Mouse (Mus musculus) spleen, postnatal 10 days (tissue): ENCODE results near the gene Kat14.
"Not testable (repeated sequence)": the region's sequence is repeated elsewhere in the genome, so short reads cannot be mapped to it uniquely, and the experiment has no call there.

Source experiments
- DNase-seq, 2 experiments: peaks; one replicate each; pipeline ENCODE4 v3.0.0; 2021 to 2022; ENCODE audit warnings: low spot score in 2 of 2

Kat14 gene

DNA sequence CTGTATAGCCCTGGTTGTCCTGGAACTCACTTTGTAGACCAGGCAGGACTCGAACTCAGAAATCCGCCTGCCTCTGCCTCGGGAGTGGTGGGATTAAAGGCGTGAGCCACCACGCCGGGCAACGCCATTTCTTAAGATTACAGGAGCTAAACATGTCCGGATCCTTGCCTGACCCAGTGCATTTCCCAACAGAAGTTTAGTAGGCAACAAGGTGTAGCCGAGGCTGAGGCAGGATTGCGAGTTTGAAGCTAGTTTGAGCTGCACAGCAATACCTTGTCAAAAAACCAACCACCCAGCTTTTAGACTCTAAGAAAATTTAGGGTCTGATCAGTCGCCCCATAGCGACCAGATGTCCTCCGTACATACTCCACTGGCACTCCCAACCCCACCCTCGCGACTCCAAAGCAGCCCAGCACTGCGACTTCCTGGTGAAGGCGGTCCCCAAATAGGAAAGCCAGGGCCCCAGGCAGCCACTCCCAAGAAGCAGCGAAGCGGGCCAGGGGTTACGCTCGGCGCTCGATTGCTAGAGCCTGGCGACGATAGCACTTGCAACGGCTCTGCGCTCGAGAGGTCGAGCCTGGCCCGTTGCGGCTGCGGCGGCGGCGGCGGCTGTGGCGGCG, at the start of gene Kat14, which contains the start of gene Pet117:
Gene Kat14 (plus strand): TSS at position 584 of the 620 bp plus-strand sequence.
Gene Pet117 (plus strand): TSS at position 597 of the 620 bp plus-strand sequence.
- peak; percentile 95 to 97 for DNase-seq

DNA sequence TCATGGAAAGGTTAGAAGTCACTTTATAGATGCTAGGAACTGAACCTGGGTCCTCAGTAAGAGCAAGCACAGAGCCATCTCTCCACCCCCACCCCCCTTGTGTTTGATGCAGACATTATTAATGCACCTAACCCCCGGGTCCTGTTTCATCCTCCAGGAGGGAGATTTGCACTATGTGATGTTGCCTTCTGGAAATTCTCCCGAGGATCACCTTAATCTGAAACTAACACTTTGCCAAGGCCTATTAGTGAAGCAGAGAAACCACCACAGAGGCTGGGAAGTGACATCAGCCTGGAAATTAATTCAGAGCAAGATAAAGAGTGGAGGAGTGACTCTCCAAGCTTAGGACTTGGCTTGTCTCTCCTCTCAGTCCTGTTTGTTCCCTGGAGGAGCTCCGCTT, 44.6 kb upstream of the Kat14 start:
- DNase-seq = no peak

DNA sequence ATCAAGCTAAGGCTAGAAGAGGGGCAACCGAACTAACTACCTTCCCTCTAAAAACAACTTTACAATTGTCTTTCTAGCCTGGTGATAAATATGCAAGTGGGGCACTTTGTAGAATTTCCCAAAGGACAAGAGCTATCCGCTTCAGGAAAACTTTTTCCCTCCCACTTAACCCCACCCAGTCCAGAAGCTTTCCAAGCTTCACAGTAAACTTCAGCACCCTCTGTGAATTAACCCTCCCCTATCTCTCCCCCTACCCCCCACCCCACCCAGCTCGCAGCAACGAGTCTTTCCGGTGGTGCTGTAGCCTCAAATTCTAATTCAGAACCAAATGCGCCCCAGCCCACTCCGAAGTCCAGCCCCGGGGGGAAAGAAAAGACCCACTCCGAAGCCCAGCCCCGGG, 39.3 kb upstream of the Kat14 start:
- DNase-seq = no peak

DNA sequence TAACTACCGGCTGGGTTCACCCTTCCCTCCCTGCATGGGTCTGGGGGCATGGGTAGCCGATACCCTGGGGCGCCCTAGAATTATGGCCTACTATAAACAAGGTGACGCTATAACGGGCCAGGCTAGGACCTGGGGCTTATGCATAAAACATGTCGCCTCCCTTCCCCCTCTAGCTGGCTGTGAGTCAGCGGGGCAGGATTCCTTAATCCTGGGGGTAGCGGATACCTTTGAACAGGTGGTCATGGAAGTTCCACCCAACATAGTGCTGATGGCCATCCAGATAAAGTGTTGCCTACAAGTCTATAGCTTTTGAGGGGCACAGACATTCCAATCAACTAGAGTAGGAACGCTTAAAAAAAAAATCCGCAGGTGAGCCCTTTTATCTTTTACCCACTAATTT, 38.8 kb upstream of the Kat14 start:
- no peak for DNase-seq

DNA sequence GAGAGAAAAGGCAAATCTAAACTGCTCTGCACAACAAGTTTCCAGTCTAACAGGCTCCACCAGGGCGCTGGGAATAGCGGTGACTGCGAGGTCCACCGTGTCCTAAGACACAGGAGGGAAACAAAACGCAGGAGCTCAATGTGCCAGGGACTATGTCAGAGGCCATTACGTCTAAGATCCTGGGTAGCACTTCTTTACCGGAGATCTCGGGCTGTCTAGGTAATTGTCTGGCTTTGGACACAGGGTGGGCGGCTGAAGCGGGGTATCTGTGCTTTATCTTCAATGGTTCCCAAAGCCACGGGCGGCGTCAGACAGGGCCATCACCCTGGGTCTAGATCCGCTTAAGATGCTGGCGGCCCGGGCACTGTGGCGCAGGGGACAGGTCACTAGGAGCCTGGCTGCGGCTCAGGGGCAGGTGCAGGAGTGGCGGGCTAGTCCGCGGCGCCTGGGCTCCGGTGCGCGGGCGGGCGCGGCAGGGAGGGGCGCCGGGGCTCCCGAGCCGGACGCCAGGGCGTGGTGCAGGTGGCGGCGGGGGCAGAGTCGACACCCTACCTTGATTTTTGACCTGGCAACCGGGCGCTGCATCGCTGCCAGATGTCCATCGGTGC, 38.3 kb upstream of the Kat14 start:
- DNase-seq = peak in 1 of 2 experiments; percentile 19

DNA sequence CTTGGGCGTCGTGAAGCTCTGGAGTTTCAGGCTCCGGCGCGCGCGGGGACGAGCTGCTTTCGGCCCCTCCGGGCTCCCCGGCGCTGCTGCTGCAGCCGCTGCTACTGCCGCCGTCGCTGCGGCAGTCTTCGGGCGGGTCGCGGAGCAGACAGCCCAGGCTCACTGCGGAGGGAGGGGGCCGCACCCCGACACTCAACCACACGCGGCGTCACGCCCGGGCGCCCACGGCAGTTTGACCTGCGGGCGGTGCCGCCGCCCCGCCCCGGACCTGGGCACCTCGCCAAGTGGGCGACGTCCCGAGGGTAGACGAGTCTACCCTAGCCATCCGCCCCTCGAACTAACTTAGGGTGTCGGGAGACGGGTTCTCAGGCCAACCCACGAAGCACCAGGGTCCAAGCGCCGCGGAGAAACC, 37.8 kb upstream of the Kat14 start:
- DNase-seq = peak; percentile 13 to 26

DNA sequence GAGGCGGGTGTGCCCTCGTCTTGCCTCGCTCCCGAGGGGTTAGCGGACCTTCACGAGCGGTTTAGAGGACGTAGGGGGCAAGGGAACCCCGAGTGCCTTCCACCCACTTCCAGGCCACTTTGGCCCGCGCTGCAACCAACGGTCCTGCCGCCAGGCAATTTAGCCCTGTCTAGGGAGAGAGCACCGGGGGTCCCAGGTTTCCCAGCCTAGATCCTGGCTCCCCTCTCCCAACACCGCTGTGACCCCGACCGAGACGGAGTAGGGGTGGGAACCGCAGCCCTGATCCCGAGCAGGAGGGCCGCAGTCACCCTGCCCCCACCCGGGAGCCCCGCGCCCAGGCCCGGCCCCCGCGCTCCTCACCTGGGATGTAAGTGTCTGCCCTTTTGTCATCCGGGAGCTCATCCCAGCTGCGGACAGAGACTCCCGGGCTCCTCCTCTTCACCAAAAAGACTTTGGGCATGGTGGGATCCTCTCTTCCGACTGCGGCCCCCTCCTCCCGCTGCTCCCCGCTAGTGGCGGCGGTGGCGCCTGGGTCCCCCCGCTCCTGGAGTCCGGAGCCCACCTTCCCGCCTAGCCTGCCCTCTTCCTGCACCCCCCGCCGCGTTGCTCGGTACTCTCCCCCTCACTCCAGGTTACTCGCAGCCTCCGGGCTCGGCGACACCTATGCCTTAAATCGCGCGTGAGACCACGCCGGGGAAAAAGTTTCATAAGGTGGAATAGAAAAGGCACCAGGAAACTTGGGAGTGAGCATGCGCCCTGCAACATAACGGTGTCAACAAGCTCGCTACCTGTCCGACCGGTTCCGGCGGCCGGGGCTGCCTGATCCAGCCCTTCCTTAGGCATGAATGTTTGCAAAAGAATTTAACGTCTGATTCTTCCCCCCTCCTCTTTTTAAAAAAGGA, 37.1 kb upstream of the Kat14 start, which contains the start of gene Ovol2:
Gene Ovol2 (minus strand): TSS at position 746 of the 902 bp plus-strand sequence.
- peak in 1 of 2 experiments; percentile 18 for DNase-seq

DNA sequence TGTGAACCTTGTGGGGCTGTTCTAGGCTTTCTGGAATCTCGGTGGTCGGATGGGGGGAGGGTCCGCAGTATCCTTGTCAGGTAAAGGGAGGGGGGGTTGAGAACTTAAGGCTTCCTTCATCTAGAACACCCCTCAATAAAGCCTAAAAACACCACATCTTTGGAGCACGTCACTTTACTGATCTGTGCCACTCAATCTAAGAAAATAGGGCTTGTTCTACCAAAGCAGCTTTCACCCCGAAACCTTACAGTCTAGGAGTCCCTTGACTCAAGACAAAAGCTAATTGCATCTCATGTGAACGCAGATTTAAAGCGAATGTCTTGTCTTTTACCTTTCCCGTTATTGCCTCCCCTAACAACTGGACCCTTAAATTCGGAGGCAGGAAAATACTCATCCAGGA, 36.3 kb upstream of the Kat14 start:
- no peak for DNase-seq

DNA sequence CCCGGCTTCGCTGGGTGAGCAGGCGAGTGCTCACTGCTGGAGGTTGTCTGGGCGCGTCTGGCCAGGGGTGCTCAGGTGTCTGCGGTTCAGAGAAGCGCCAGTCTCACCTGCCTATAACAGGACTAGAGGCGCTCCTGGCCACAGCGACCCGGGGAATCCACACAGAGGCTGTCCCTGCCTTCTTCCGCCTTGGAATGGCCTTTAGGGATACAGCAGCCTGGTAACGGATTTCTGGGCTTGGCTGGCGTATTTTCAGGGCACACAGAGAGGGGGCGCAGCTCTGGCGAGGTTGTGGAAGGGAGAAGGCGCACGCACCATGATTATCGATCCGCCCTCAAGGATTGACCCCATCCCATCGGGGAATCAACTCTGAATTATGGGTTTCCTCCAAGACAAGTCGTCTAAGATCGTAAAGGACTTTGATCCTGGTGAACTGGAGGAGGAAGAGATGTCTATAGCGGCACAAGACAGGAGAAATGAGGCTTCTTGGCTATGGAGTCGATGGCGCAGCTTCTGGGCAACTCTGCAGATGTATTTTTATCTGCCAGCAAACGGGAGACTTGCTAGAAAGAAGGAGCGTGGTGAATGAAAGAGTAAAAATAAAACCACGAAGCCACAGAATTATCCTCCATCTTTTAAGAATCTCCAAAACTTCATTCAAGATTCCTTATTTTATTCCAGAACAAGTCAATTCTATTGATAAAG, 35.5 kb upstream of the Kat14 start:
- DNase-seq = no peak

DNA sequence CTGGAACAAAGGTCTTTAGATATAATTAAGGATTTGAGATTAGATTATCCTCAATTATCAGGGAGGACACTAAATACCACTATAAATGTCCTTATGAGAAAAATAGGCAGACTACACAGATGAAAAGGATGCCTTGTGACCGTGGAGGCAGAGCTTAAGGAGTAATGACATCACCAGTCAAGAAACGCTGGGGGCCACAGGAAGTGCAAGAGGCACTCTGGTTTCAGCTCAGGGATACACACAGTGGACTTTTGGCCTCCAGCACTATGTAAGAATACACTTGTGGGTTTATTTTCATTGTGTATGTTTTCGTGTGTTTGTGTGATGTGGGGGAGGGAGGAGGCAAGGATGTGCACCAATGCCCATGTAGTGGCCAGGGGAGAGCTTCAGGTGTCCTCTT, 31.6 kb upstream of the Kat14 start:
- DNase-seq = no peak

DNA sequence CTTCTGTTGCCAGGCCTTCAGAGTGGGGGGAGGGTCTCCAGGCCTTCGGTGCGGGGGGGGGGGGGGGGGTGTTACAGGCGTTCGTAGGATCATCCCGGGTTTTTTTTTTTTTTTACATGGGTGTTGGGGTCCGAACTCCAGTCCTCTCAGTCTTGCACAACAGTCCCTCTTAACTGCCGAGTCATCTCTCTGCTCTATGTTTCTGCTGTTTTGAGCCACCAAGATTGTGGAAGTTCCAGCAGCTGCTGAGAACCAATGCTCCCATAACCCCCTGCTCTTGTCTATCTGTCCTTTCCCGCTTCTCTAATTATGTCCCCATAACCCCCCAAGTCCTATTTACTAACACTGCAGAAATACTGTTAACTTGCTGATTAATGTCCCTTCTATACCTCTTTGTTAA, 31.1 kb upstream of the Kat14 start:
- DNase-seq = no peak

DNA sequence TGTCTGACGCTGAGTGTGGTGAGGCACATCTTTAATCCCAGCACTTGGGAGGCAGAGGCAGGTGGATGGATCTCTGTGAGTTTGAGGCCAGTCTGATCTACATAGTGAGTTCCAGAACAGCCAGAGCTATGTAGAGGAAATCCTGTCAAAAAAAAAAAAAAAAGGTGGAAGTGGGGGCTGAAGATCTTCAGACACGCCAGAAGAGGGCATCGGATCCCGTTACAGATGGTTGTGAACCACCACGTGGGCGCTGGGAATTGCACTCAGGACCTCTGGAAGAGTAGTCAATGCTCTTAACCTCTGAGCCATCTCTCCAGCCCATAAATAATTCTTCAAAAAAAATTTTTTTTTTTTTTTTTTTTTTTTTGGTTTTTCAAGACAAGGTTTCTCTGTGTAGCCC, 30.6 kb upstream of the Kat14 start:
- DNase-seq = not testable (repeated sequence)

DNA sequence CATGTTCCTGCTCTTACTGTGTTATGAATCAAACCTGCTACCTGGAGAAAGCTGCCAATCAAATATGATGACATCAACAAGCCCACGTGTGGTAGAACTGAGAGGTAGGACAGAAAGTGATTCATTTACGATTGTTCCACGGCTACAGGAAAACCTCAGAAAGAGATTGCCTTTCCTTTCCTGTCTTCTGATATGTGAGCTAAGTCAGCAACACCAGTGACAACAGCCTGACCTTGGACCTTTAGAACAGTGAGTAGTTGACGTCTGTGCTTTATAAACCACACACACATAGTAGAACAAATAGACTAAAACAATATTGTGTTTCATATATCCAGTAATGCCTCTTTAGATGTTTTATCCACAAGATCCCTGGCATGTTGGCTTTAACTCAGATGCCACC, 25.6 kb upstream of the Kat14 start:
- no peak for DNase-seq

DNA sequence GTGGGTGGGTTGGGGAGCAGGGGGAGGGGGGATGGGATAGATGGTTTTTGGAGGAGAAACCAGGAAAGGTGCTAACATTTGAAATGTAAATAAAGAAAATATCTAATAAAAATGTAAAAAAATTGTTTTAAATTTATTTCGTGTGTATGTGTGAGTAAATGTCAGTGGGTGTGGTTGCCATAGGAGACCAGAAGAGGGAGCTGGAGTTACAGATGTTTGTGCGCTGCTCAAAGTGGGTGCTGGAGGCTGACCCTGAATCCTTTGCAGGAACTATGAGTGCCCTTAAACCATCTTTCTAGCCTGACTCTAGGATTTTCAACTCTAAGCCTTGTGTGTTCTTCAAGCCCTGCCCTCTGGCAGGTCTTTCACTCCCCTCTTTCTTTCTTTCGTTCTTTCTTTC, 20.3 kb upstream of the Kat14 start:
- no peak for DNase-seq

DNA sequence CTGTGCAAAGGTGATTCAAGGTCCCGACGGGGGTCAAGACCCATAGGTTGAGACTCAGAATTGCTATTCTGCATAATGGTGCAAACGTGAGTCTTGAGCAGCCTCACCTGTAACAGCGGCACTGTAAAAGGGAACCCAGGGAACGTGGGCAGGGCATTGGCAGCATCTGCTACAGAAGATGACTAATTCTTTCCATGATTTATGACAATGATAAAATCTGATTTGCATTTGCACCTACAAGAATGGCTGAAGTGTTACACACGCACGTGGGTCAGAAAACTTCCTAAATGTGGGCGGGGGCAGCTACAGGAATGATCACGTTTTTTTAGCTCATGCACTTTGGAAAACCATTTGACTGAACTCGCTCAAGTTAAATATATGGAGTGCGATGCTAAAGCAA, 15.9 kb upstream of the Kat14 start:
- DNase-seq = no peak

DNA sequence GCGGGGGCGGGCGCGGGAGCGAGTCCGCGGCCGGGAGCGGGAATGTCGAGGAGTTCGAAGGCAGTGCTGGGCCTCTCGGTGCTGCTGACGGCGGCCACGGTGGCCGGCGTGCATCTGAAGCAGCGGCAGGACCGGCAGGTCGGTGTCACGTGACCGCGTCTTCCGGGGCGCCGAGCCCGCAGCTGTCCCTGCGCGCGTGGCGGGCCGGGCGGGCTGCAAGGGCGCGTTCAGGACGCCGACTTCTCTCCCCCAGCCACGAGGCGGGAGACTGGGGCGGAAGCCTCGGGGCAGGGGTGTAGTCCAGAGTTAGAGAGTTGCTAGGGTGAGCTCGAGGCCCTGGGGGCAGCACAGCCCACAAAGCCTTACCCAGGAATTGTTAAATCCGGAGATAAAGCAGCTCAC, 238 bp downstream of the Kat14 start:
- no peak for DNase-seq

DNA sequence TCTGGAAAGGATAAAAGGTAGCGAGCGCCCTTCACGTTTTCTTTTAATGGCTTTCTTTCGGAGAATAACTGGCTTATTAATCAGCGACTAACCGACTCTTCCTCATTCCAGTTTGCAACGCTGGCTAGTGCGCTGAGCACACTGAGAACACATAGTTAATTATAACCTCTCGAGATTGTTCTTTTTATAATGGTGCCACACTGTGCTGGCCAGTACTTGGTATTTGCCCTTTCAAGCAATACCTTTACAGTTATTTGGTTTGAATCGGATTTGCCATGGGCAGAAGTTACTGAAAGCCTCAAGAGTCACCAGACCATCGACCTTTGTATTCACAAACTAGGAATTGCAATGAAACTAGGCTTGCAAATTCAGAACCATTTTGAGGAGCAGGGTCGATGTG, 728 bp downstream of the Kat14 start:
- no peak for DNase-seq

DNA sequence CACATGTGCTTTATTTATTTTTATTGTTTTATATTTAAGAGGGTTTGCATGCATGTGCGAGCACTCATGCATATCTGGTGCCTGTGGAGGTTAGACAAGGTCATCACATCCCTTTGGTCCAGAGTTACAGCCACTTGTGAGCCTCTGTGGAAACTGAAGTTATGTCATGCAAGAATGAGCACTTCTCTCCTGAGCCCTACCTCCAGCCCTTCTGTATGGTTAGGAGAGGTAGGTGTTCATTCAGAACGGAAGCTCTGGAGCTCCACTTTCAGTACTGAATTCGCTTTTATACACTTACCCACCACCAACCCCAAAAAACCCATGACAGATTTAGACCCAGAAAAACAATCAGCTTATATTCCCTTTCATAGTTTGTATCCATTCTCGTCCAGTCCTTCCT, 2.8 kb downstream of the Kat14 start:
- DNase-seq = no peak

DNA sequence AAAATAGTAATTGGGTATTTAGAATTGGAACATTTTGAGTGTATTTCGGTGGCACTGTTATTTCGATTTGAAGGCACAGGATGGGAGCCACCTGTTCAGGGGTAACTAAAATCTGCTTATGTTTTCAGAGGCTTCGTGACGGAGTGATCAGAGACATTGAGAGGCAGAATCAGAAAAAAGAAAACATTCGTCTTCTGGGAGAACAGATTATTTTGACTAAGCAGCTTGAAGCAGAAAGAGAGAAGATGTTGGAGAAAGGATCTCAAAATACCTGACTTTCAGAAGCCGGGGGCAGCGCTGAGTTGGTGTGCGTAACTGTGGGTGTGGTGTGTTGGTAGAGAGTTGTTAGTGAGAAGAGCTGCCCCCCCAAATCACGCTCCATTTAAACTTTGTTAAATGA, 4.3 kb downstream of the Kat14 start:
- no peak for DNase-seq

DNA sequence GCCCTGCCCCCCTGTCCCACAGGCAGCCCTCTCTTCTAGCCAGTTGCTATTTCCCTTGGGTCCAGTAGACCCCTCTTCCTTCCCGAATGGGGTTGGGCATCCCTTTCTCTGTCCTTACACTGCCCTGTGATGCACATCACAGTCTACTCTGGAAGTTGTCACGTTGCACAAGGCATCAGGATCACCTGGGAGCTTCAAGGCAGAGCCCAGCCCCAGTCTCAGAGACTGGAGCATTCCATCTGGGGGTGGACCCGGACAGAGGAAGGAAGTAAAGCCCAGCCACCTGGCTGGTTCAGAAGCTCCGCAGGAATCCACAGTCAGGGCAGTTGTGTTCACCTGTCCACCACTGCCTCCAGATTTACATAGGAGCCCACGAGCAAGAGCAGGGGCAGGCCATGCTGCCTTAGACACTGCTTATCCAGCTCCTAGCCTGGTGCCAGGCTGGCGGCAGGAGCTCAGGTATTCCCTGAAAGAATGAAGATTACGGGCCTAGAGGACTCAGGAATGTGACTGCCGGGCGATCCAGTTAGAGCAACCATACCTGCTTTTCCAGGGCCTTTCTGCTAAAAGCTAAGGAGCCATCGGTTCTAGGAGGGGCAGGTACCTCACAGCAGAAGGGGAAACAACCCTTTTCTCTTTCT, 6.4 kb downstream of the Kat14 start:
- DNase-seq = no peak

DNA sequence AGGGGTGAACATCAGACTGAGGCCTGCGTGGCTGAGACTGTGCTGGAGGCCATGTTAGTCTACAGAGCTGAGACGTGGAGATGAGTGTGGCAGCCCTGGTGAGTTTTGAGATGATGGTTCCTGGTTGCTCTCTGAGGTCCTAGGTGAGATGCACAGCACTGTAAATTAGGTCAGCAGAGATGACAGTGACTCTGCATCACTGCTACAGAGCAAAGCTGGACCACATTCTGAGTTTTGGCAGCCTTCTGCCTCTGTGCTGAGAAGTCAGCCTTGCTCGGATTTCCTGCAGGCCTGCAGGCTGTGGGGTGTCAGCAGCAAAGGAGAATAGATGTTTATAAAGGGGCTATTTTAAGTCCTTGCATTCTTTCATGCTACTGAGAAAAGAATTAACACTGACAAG, 12.5 kb downstream of the Kat14 start:
- no peak for DNase-seq

DNA sequence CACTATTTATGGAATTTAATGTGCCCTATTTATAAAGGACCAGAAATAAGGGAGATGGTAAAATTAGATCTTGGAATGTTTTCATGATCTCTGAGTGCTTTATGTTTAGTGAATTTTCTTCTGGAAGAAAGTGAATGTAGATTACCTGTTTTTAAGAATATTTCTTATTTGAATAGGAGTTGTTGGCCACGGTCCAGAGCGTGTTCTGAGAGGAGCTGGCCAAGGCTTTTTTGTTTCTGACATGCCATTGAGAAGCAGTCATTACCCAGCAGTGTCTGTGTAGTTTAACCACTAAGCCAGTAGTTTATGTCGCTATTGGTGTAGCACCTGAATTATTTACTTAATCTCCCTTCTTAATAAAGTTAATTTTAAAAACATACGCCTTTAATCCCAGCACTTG, 13.0 kb downstream of the Kat14 start:
- no peak for DNase-seq
